Comparison of ENCODE assay signal across 29 mouse cellular contexts in genomic region chr11:117070711-117071110, GRCm38 (mm10). TPM values are rescaled to one million over a fixed set of nuclear protein-coding genes. Genes with fewer than 3 reads are reported as not detected.
DNase-seq lines count a peak whose midpoint lies in the region; ATAC-seq and TF ChIP-seq lines count a peak whose summit lies in the region.
"Had no signal": no experiment of that assay in that cellular context is flagged by ENCODE, and none has a peak within 500 bp of the region (broad histone marks: within the 10 kb centered on the region; RNA-seq: fewer than 3 reads in every experiment).

No protein-coding gene starts in this region.

- no peak for TF ChIP-seq POLR2A in thymus, adult 2 months (IDR thresholded peaks at IDR 0.05; ENCODE audit: control insufficient read depth, extremely low read depth, insufficient read depth, low read length, poor library complexity)

- 69% methylated on average over 7 of the region's 7 CpGs for WGBS in kidney, embryonic 15.5 days
- 51% methylated on average over 7 of the region's 7 CpGs for WGBS in thymus, adult 2 months

- H3K4me3 ChIP-seq in kidney, embryonic 15.5 days (replicated peaks): no peak overlapping the region
- H3K4me3 ChIP-seq in thymus, adult 2 months (ENCODE audit: control insufficient read depth, insufficient read depth, low read length): no peak overlapping the region
- H3K4me3 ChIP-seq: gastrocnemius, adult 2 months; heart, embryonic 12.5 days; heart, embryonic 15.5 days had no signal

- H3K9me3 ChIP-seq in kidney, embryonic 15.5 days (replicated peaks): no peaks in the 10 kb centered on the region
- H3K9me3 ChIP-seq: heart, embryonic 12.5 days; heart, embryonic 15.5 days had no signal

- intact Hi-C loops in heart, postnatal 10 days (cut with DNase I): loop anchor here (5.0 kb wide), 1 partner anchor 167 kb away; no protein-coding TSS in a partner anchor

- 0 out of 2 replicates have a peak, but pooled peaks cover 6% of the 10 kb centered on the region for H3K27me3 ChIP-seq in kidney, embryonic 15.5 days
- H3K27me3 ChIP-seq in thymus, adult 2 months (ENCODE audit: control insufficient read depth, insufficient read depth, low read length): no peaks in the 10 kb centered on the region; the same call in 1 of the 2 replicates

- no peak overlapping the region for H3K9ac ChIP-seq in kidney, embryonic 15.5 days
- H3K9ac ChIP-seq: forebrain, postnatal 0 days; heart, embryonic 12.5 days; heart, embryonic 15.5 days; hindbrain, embryonic 14.5 days had no signal

- H3K36me3 ChIP-seq in kidney, embryonic 15.5 days: no peaks in the 10 kb centered on the region
- H3K36me3 ChIP-seq in thymus, adult 2 months (ENCODE audit: control insufficient read depth, insufficient read depth, low read length): no peaks in the 10 kb centered on the region
- H3K36me3 ChIP-seq: heart, embryonic 12.5 days; heart, embryonic 15.5 days had no signal

- H3K4me1 ChIP-seq in kidney, embryonic 15.5 days: peaks cover 3% of the 10 kb centered on the region; the same call in 1 of the 2 replicates
- H3K4me1 ChIP-seq in thymus, adult 2 months (replicated peaks; ENCODE audit: control insufficient read depth, insufficient read depth, low read length): peaks cover 8% of the 10 kb centered on the region

- TF ChIP-seq CTCF in thymus, adult 2 months (IDR thresholded peaks at IDR 0.05; ENCODE audit: borderline replicate concordance, control insufficient read depth, extremely low read depth, insufficient read depth, low read length, poor library complexity): no peak

- no peak for DNase-seq in kidney, adult 11 months
- DNase-seq in thymus, adult 2 months: peak; percentile 42
- DNase-seq in thymus, postnatal 14 days: peak; percentile 65
- peak; percentile 56 for DNase-seq in thymus, postnatal 4 days
- DNase-seq in c-Kit-positive CD71-positive TER-119-positive erythroid progenitor cells, embryonic 14.5 days (ENCODE audit: low spot score): no peak
- no peak for DNase-seq in heart, postnatal 10 days
- DNase-seq: adrenal gland, adult 8-10 months; adrenal gland, postnatal 36 days; cerebellum, adult 11-12 months; cerebellum, adult 8-10 months; cerebellum, postnatal 10 days; cerebellum, postnatal 36 days; forebrain, postnatal 0 days; gastrocnemius, adult 2 months; gastrocnemius, postnatal 14 days; heart, adult 18-20 months; heart, postnatal 14 days; heart, postnatal 4 days had no signal

- 0 out of 2 replicates have a peak, but pooled peaks have one; percentile 25 for ATAC-seq in kidney, embryonic 15.5 days (replicated peaks; ENCODE audit: low FRiP score)
- ATAC-seq in erythroblast, adult 5-6 weeks (replicated peaks; ENCODE audit: low FRiP score, poor library complexity, severe bottlenecking): no peak
- ATAC-seq: activated CD4-positive, CD25-positive, alpha-beta regulatory T cell, adult 4 months; CD4-positive, CD25-positive, alpha-beta regulatory T cell, adult 4 months; forebrain, embryonic 14.5 days; forebrain, postnatal 0 days; hindbrain, postnatal 0 days; inflammation-experienced regulatory T-cells, adult 6 months; intestine, embryonic 16.5 days had no signal

- no peak overlapping the region for H3K27ac ChIP-seq in kidney, embryonic 15.5 days
- H3K27ac ChIP-seq in thymus, adult 2 months (ENCODE audit: control insufficient read depth, insufficient read depth, low read length): no peak overlapping the region
- H3K27ac ChIP-seq: heart, embryonic 15.5 days; hindbrain, embryonic 14.5 days; hindbrain, postnatal 0 days had no signal

- no peak overlapping the region for H3K4me2 ChIP-seq in kidney, embryonic 15.5 days
- H3K4me2 ChIP-seq: heart, embryonic 12.5 days; heart, embryonic 15.5 days; hindbrain, embryonic 14.5 days had no signal

RNA-seq across cellular contexts. Expression of gene Sec14l1, which starts 44.3 kb away (rescaled TPM):
- polyA plus RNA-seq in kidney, embryonic 15.5 days (2015; fragmentation: Nextera tagmentation; extraction: Ambion mirVana): 66.5 and 69.0 TPM in 2 replicates
- polyA plus RNA-seq in thymus, adult 2 months (2012; rRNA removed): 75.6 and 84.8 TPM in 2 replicates
- total RNA-seq in erythroblast, adult 5-6 weeks (2015; ENCODE audit: low replicate concordance): 15.7 and 16.9 TPM in 2 replicates
- total RNA-seq in erythroblast, adult 5-6 weeks (2017; ENCODE audit: low replicate concordance): 27.2 and 32.7 TPM in 2 replicates
- 10 to 100 TPM; 79.2 to 91.1 TPM for total RNA-seq in heart, postnatal 10 days (2021)

Comparison
In these comparisons a context has a peak if more than half of its experiments do, and no peak if none do; other contexts are left out.
1. DNase-seq: peak in thymus, adult 2 months (single experiment), thymus, postnatal 14 days (single experiment) and thymus, postnatal 4 days (single experiment); none in kidney, adult 11 months (single experiment), c-Kit-positive CD71-positive TER-119-positive erythroid progenitor cells, embryonic 14.5 days (single experiment) and heart, postnatal 10 days (0 of 2).